Mouse (Mus musculus): Measurements from ENCODE around the gene Rab11fip4.
A peak's percentile ranks its signal among the peaks of the same experiment; 100 is the strongest.

Gene Rab11fip4

GRCm38 (mm10) chr11:79614880-79615279 is 23.9 kb downstream of the Rab11fip4 start:
- no peak for DNase-seq (ENCODE audit: low read depth, low spot score)

GRCm38 (mm10) chr11:79615871-79616270 is 24.9 kb downstream of the Rab11fip4 start:
- DNase-seq (ENCODE audit: low read depth, low spot score) = no peak

GRCm38 (mm10) chr11:79617991-79618390 is 27.0 kb downstream of the Rab11fip4 start:
- no peak for DNase-seq (ENCODE audit: low read depth, low spot score)

- no peak for DNase-seq (ENCODE audit: low read depth, low spot score)
These were observed 32.0 kb downstream of the Rab11fip4 start for GRCm38 (mm10) chr11:79623029-79623428.

- peak; percentile 59 for DNase-seq (ENCODE audit: low read depth, low spot score)
These were observed 33.8 kb downstream of the Rab11fip4 start for GRCm38 (mm10) chr11:79624801-79625302.

GRCm38 (mm10) chr11:79628716-79629115 is 37.7 kb downstream of the Rab11fip4 start:
- no peak for DNase-seq (ENCODE audit: low read depth, low spot score)

GRCm38 (mm10) chr11:79629752-79630374 is 38.9 kb downstream of the Rab11fip4 start:
- no peak for DNase-seq (ENCODE audit: low read depth, low spot score)

- no peak for DNase-seq (ENCODE audit: low read depth, low spot score)
These were observed 39.5 kb downstream of the Rab11fip4 start for GRCm38 (mm10) chr11:79630521-79630920.

GRCm38 (mm10) chr11:79633366-79633765 is 42.4 kb downstream of the Rab11fip4 start:
- no peak for DNase-seq (ENCODE audit: low read depth, low spot score)

- DNase-seq (ENCODE audit: low read depth, low spot score) = no peak
These were observed 44.8 kb downstream of the Rab11fip4 start for GRCm38 (mm10) chr11:79635661-79636449.

- no peak for DNase-seq (ENCODE audit: low read depth, low spot score)
These were observed 45.5 kb downstream of the Rab11fip4 start for GRCm38 (mm10) chr11:79636481-79636880.

GRCm38 (mm10) chr11:79638691-79639090 is 47.7 kb downstream of the Rab11fip4 start:
- DNase-seq (ENCODE audit: low read depth, low spot score) = no peak

- no peak for DNase-seq (ENCODE audit: low read depth, low spot score)
These were observed 50.1 kb downstream of the Rab11fip4 start for GRCm38 (mm10) chr11:79640940-79641733.

- no peak for DNase-seq (ENCODE audit: low read depth, low spot score)
These were observed 52.7 kb downstream of the Rab11fip4 start for GRCm38 (mm10) chr11:79643730-79644129.

- DNase-seq (ENCODE audit: low read depth, low spot score) = no peak
These were observed 53.7 kb downstream of the Rab11fip4 start for GRCm38 (mm10) chr11:79644717-79645191.

- DNase-seq (ENCODE audit: low read depth, low spot score) = no peak
These were observed 55.0 kb downstream of the Rab11fip4 start for GRCm38 (mm10) chr11:79646026-79646425.

- no peak for DNase-seq (ENCODE audit: low read depth, low spot score)
These were observed 55.6 kb downstream of the Rab11fip4 start for GRCm38 (mm10) chr11:79646467-79647070.

- DNase-seq (ENCODE audit: low read depth, low spot score) = no peak
These were observed 56.1 kb downstream of the Rab11fip4 start for GRCm38 (mm10) chr11:79647071-79647501.

GRCm38 (mm10) chr11:79650359-79650835 is 59.4 kb downstream of the Rab11fip4 start:
- no peak for DNase-seq (ENCODE audit: low read depth, low spot score)

GRCm38 (mm10) chr11:79652257-79652656 is 61.2 kb downstream of the Rab11fip4 start:
- DNase-seq (ENCODE audit: low read depth, low spot score) = no peak

- DNase-seq (ENCODE audit: low read depth, low spot score) = no peak
These were observed 62.0 kb downstream of the Rab11fip4 start for GRCm38 (mm10) chr11:79652921-79653575.

All from retina, postnatal 7 days (tissue).